Mouse (Mus musculus) layer of hippocampus, adult 8-10 months (tissue): ENCODE measurements around the gene Phf6. TPM values are rescaled to one million over a fixed set of nuclear protein-coding genes. Genes with fewer than 3 reads are reported as not detected.
"Not testable (repeated sequence)": the region's sequence is repeated elsewhere in the genome, so short reads cannot be mapped to it uniquely, and the experiment has no call there.

ENCODE experiments used
- DNase-seq, 2 experiments: peaks; one replicate each; pipeline ENCODE4 v3.0.0; 2022; ENCODE audit warnings: low spot score in 2 of 2
- total RNA-seq, 4 experiments: library from RNA; stranded (reverse); gene quantifications; 2 replicates each; pipeline ENCODE4 v1.2.4; 2022

Gene Phf6
- total RNA-seq: 10 to 100 TPM; 22.2 to 32.4 (median 25.9) TPM

DNA sequence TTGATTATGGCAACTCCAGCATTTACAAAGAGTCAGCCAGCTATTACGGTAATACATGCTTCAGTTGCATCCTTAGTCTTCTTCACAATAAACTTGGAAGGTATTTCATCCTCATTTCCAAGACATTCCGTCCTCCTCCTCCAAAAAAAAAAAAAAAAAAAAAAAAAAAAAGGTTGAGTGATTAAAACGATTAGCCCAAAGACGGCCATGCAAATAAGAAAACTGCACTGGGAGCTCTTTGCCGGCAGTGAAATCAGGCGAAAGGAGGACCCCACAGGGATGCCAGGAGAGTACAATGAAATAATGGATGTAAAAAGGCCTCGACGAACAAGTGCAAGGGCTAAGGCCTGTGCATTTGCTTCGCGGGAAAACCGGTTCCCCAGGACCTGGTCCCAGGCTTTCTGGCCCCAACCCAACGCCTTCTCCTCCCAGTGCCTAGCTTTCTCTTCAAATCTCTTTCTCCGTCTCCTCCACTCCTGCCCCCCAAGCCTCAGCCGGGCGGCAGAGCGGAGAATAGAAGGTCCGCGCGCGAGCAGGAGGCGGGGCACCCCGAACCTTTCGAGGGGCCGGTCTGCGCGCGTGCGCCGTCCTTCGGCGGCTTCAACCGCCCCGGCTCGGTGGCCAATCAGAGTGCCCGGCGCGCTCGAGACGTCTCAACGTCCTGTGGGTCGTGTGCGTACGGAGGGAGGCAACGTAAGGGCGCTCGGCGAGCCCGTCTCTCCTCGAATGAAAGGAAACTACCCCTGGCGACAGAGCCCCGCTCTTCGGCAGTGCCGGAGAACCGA lies at the start of gene Phf6:
Gene Phf6 (plus strand): TSS at position 680 of the 785 bp plus-strand sequence.
- peak; percentile 85 to 86 for DNase-seq

GRCm38 (mm10) chrX:52864126-52864525 lies 47.9 kb upstream of the Phf6 start:
- peak in 1 of 2 experiments; percentile 2 for DNase-seq

GRCm38 (mm10) chrX:52898486-52898885 lies 13.6 kb upstream of the Phf6 start:
- not testable (repeated sequence) for DNase-seq

GRCm38 (mm10) chrX:52912372-52912728 lies 284 bp downstream of the Phf6 start:
- no peak for DNase-seq

DNA sequence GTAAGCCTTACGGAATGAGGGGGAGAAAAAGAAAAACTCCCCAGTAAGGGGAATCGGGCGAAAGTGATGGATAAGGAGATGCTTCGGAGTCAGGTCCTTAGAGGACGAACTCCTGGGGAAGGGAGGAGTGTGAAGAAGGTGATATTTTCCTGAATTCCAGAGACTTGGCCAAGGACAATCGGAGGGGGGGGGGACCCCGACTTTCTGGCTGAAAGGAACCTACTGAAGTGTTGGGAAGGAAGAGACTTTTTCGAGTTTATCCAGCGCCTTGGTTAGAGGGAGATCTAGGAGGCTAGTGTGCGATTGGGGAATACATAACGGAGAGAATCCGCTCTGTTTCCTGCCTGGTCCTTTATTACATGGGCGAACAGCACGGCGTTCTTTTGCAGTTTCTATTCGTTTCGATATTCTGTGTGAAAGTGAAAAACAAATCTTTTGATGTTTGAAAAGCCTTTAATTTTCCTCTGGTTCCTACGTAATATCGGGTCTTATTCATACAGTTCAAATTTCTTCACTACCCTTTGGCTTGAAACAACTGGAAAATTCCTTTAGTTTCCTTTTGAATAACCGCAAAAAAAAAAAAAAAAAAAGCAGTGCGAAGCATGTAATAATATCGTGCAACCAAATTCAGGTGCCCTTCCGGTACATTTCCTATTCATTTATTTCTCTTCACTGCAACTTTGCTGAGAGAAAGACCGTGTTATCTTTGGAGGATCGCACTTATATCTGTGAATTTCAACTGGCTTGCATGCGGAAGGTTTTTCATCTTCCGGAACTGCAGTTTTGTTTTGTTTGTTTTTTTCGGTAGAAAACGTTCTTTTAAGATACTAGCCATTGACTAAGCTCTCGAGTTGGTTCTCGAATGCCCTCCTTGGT lies 998 bp downstream of the Phf6 start:
- no peak for DNase-seq

DNA sequence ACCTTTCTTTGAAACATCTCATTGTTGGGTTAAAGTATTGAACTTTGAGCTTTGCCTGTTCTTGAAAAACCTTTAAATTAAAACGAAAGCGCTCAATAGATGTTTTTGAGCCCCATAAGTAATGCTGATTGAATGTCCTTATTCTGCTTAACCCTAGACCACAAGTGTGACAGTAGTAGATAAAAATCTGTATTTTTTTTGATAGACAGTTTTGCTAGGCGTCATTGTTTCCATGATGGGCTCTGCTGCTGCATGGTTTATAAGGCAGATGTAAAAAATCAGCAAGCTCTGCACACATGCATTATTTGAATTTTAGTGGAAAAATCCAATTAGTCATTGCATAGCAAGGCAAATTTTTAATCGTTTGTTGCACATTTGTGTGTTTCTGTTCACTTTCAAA lies 1.8 kb downstream of the Phf6 start:
- DNase-seq: no peak

- no peak for DNase-seq
These were observed 2.6 kb downstream of the Phf6 start for GRCm38 (mm10) chrX:52914705-52915104.

- DNase-seq: no peak
These were observed 4.5 kb downstream of the Phf6 start for GRCm38 (mm10) chrX:52916516-52916915.

DNA sequence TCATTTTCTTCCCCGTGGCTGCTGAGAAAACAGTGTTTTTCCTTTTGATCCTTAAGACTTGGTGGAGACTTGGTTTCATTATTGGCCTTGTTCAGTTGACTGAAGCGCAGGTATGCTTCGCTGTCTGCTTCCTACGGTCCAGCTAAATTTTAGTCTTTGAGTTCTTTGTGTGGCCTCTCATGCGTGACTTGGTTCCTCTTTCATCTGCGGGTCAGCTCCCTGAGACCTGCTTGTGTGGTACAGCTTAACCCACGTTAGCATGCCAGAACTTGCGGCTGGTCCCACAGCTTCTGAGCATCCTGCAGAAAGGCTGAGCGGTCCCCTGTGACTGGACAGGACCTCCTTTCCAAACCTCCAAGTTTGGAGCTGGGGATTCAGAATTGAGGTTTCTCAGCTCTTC lies 14.7 kb downstream of the Phf6 start:
- no peak for DNase-seq

DNA sequence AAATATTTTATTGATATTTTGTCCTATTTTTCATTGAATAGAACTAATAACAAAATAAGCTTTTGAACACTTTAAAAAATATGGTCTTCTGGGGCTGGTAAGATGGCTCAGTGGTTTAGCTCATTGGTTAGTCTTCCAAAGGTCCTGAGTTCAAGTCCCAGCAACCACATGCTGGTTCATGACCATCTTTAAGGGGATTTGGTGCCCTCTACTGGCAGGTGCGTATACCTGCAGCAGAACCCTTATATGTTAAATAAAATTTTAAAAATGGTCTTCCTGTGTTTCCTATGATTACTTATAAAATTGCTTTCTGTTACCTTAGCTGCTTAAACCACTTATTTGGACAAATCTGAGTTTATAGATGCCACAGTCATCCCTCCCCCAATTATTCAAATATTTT lies 16.8 kb downstream of the Phf6 start:
- DNase-seq: no peak

GRCm38 (mm10) chrX:52929779-52930178 lies 17.7 kb downstream of the Phf6 start:
- DNase-seq: no peak

DNA sequence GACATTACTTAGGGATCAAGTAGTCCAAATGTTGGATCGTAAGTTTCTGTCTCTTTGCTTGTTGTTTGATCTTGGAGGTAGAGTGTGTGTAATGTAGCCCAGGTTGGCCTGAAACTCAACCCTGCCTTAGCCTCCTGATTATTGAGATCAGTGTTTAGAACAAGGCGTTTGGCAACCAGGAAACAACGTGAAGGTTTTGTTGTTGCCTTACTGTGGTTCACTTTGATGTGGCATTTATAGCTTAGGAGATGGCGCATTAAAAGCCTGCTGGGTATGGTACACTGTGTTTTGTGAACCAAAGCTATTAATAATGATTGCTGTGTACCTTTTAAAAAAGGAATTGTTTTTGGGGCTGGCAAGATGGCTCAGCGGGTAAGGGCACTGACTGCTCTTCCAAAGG lies 18.1 kb downstream of the Phf6 start:
- no peak for DNase-seq

DNA sequence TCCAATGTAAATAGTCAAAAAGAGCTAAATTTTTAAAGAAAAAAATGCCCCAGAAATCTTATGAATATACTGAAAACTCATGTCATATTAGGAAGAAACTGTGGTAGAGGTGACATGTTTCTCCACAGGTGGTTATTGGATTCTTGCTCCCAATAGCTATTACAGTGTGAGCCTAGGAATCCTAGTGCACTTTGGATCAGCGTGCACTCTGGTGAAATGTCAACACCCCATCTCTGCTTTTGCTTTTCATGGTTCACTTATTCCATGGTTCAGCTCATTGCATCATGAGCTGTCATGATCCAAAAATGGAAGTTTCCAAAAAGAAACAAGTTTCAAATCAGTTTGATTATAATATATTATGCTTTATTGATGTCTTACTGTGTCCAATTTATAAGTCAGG lies 20.1 kb downstream of the Phf6 start:
- DNase-seq: no peak

- DNase-seq: no peak
These were observed 22.4 kb downstream of the Phf6 start for GRCm38 (mm10) chrX:52934496-52934895.

DNA sequence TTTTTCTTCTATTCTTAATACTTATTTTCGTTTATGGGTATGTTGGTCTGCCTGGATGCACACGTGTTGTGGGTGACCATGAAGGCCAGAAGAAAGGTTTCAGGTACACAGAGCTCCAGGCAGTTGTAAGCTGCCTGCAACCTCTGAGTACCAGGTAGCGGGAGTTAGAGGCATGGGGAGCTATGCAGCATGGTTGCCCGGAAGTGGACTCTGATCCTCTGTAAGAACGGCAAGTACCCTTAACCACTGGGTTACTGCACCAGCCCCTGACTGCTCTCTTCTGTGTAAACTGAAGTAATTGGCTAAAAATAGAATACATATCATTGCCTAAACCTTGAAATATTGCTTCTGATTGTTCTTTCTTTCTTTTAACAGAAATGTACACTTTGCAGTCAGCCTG lies 33.4 kb downstream of the Phf6 start:
- no peak for DNase-seq

DNA sequence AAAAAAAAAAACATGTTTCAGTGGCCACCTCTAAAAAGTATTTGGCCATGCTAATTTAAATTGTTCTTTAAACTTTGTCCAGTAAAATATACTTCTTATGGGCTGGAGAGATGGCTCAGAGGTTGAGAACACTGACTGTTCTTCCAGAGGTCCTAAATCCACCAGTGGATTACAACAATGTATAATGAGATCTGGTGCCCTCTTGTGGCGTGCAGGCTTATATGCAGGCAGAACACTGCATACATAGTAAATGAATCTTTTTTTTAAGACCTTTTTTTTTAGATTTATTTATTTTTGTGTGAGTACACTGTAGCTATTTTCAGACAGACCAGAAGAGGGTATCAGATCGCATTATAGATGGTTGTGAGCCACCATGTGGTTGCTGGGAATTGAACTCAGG lies 37.6 kb downstream of the Phf6 start:
- DNase-seq: no peak

GRCm38 (mm10) chrX:52956942-52957341 lies 44.9 kb downstream of the Phf6 start:
- DNase-seq: no peak

GRCm38 (mm10) chrX:52961559-52962110 lies 49.6 kb downstream of the Phf6 start:
- peak in 1 of 2 experiments; percentile 6 for DNase-seq

GRCm38 (mm10) chrX:52965149-52965548 lies 53.1 kb downstream of the Phf6 start:
- no peak for DNase-seq

- no peak for DNase-seq
These were observed 59.3 kb downstream of the Phf6 start for GRCm38 (mm10) chrX:52971211-52972006.

GRCm38 (mm10) chrX:52972129-52972528 lies 60.1 kb downstream of the Phf6 start:
- DNase-seq: no peak
